Mouse (Mus musculus): ENCODE measurements around the gene Mtmr4.

The Mtmr4 gene

GRCm38 (mm10) chr11:87581933-87582710 lies 9.8 kb upstream of the Mtmr4 start:
- no peak for DNase-seq (ENCODE audit: low spot score in 2 of 2)

GRCm38 (mm10) chr11:87583291-87584034 lies 8.5 kb upstream of the Mtmr4 start:
- peak; percentile 36 to 63 for DNase-seq (ENCODE audit: low spot score in 2 of 2)

GRCm38 (mm10) chr11:87584711-87585505 lies 7.1 kb upstream of the Mtmr4 start:
- no peak for DNase-seq (ENCODE audit: low spot score in 2 of 2)

GRCm38 (mm10) chr11:87587211-87587874 lies 4.6 kb upstream of the Mtmr4 start:
- no peak for DNase-seq (ENCODE audit: low spot score in 2 of 2)

DNA sequence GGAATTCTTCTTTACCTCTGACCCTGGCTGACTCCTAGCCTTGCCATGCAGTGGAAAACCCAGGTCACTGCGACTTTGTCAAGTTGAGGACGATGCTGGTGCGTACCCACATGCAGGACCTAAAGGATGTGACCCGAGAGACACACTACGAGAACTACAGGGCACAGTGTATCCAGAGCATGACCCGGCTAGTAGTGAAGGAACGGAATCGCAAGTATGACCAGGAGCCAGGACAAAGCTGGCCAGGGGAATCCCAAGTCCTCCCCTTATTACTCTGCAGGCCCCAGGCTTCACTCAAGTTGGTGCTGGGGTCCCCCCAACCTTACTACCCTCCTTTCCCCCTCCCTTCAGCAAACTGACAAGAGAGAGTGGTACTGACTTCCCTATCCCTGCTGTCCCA lies 2.4 kb upstream of the Mtmr4 start:
- no peak for DNase-seq (ENCODE audit: low spot score in 2 of 2)

- peak; percentile 36 to 45 for DNase-seq (ENCODE audit: low spot score in 2 of 2)
Measured at GRCm38 (mm10) chr11:87590841-87591525, 979 bp upstream of the Mtmr4 start.

DNA sequence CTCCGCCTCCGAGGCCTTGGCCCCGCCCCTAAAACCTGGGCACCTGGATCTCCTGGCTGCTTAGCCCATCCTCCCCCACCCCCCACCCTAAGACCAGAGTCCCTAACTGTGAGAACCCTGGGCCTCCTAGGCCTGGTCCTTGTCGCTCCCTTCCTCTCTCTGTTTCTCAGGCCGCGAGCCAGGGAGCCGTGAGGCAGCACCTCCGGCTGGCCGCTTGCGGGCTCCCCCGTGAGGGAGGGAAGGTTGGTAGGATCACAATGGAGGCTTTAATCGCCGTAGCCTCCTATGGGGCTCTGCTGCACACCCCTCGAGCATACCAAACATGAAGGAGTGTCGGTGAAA lies 363 bp downstream of the Mtmr4 start:
- no peak for DNase-seq (ENCODE audit: low spot score in 2 of 2)

- no peak for DNase-seq (ENCODE audit: low spot score in 2 of 2)
Measured at GRCm38 (mm10) chr11:87592713-87593598, 994 bp downstream of the Mtmr4 start.

DNA sequence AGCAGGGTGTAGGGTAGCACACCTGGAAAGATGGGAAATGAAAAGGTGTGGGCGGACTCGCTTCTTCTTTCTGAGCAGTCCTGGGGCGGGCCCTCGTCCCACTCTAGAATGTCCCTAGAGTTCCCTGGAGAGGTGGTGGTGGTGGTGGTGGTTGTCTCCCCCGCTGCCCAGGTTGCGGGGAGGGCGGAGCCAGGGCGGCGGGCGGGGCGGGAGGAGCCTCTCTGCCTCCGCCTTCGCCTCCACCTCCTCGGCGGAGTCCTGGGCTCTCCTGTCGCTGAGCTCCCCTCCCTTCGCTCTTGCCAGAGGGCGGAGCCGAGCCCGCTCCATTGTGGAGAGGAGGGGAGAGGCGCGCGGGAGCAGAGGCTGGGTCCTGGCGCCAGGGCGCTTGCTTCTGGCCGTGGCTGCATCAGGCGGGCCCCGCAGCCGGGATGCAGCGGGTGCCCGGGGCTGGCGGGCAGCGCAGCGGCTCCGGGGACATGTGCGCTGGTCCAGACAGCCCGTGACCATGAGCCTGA lies 3.4 kb downstream of the Mtmr4 start:
- DNase-seq (ENCODE audit: low spot score in 2 of 2), result peak; percentile 32 to 49

- DNase-seq (ENCODE audit: low spot score in 2 of 2), result no peak
Measured at GRCm38 (mm10) chr11:87595976-87596375, 4.0 kb downstream of the Mtmr4 start.

- no peak for DNase-seq (ENCODE audit: low spot score in 2 of 2)
Measured at GRCm38 (mm10) chr11:87596492-87596891, 4.5 kb downstream of the Mtmr4 start.

DNA sequence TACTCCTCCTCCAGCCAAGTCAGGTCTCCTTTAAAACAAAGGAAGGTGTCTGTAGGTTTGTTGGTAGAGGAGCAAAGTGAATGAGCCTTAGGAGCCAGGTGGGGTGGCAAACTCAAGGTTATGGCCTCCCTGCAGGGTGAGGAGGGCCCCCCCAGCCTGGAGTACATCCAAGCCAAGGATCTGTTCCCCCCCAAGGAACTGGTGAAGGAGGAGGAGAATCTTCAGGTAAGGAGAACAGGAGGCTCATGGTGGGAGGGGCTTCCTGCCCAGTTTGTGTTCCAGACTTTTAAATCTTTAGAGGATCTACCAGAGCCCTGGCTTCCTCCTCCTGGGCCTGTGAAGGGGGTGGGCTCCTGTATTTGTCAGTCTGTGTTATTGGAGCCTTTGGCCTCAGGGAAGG lies 5.1 kb downstream of the Mtmr4 start:
- DNase-seq (ENCODE audit: low spot score in 2 of 2), result no peak

GRCm38 (mm10) chr11:87599395-87600089 lies 7.6 kb downstream of the Mtmr4 start:
- DNase-seq (ENCODE audit: low spot score in 2 of 2), result no peak

GRCm38 (mm10) chr11:87600322-87600853 lies 8.4 kb downstream of the Mtmr4 start:
- DNase-seq (ENCODE audit: low spot score in 2 of 2), result no peak

DNA sequence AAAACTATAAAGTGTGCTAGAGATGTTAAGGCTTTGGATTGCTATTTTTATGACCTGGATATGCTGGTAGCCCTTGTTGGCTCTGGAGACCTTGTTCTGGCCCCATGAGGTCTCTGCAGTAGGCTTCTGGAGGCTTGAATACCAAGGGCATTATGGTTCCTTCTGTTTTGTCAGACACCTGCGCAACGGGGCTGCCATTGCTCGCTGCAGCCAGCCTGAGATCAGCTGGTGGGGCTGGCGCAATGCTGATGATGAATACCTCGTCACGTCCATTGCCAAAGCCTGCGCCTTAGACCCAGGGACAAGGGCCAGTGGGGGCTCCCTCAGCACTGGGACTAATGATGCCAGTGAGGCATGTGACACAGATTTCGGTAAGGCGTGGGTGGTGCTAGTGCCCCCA lies 10.3 kb downstream of the Mtmr4 start:
- no peak for DNase-seq (ENCODE audit: low spot score in 2 of 2)

DNA sequence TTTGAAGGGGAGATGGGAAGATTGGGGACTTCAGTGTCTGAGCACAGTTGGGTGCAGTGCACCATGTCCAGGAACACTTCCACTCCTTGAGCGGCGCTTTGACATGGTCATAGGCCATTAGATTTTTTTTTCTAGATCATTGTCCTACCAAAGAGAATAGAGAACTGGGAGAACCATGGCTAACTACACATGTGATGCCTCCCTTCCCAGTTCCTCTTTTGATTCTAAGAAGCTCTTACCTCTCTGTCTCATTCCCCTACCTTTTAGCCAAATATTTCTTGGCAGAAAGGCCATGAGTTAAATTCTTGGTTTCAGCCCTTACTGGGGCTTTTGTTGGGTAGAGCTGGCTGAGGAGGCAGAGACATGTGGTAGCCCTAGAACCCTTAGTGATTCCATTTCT lies 11.6 kb downstream of the Mtmr4 start:
- DNase-seq (ENCODE audit: low spot score in 2 of 2), result no peak

DNA sequence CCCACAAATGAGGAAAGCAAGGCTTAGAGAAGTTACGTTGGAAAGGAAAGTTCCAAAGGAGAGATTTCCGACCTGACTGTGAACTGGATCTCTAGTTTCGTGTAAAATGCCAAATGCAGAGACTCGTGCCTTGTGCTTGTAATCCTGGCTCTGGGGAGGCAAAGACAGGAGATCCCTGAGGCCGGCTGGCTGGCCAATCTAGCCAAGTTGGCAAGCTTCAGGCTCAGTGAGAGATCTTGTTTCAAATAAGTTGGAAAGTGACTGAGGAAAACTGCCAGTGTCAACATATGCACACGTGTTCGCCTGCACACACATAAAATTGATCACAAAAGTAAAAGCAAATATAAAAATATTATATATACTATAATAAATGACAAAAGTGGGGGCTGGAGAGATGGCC lies 17.3 kb downstream of the Mtmr4 start:
- DNase-seq (ENCODE audit: low spot score in 2 of 2), result no peak

DNA sequence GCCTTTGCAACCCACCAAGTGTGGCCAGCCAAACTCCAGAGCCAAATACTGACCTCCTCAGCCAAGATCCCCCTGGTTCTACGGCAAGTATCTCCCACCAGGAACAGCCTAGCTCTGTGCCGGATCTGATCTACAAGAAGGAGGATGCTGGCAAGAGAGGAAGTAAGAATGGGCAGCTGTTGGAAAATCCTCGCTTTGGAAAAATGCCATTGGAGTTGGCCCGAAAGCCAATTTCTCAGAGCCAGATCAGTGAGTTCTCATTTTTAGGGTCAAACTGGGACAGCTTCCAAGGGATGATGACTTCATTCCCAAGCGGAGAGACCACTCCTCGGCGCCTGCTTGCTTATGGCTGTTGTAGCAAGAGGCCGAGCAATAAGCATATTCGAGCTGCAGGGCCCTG lies 19.6 kb downstream of the Mtmr4 start:
- DNase-seq (ENCODE audit: low spot score in 2 of 2), result no peak

GRCm38 (mm10) chr11:87613972-87614371 lies 22.0 kb downstream of the Mtmr4 start:
- no peak for DNase-seq (ENCODE audit: low spot score in 2 of 2)

Measured in natural killer cell, adult 2 months (primary cell).